Mouse (Mus musculus) embryonic fibroblast, embryonic 13.5 days (primary cell): Measurements from ENCODE around the gene Tjap1. TPM values are rescaled to one million over a fixed set of nuclear protein-coding genes. Genes with fewer than 3 reads are reported as not detected.
A peak's percentile ranks its signal among the peaks of the same experiment; 100 is the strongest.

Source experiments
- H3K27ac ChIP-seq: 2 replicates; pipeline ENCODE4 v1.5.1; 2012; ENCODE audit warnings: low read length, control low read depth, inconsistent platforms; ENCODE audit not compliant: insufficient read depth
- H3K4me1 ChIP-seq: 2 replicates; pipeline ENCODE4 v1.6.1; 2011; ENCODE audit warnings: low read length; ENCODE audit not compliant: control insufficient read depth, insufficient read depth
- H3K4me3 ChIP-seq: 2 replicates; pipeline ENCODE4 v1.5.1; 2011; ENCODE audit warnings: mild to moderate bottlenecking, control low read depth, low read length; ENCODE audit not compliant: insufficient read depth
- CTCF ChIP-seq: IDR thresholded peaks from 2 replicates; pipeline ENCODE4 v1.5.1; 2011; ENCODE audit warnings: mild to moderate bottlenecking, control low read depth, low read length, moderate library complexity, borderline replicate concordance; ENCODE audit not compliant: insufficient read depth
- POLR2A ChIP-seq: IDR thresholded peaks from 2 replicates; pipeline ENCODE4 v1.6.1; 2011; ENCODE audit warnings: low read depth, mild to moderate bottlenecking, control low read depth, low read length, moderate library complexity
- polyA plus RNA-seq: library from polyadenylated mRNA; stranded (reverse); fragments of >200 nt; gene quantifications from 2 replicates; pipeline ENCODE4 v1.2.4, GENCODE M21; 2011; ENCODE audit warnings: low read depth; ENCODE audit not compliant: missing spikeins, insufficient read length

The Tjap1 gene
- polyA plus RNA-seq, 1 experiment, result 63.2 TPM

DNA sequence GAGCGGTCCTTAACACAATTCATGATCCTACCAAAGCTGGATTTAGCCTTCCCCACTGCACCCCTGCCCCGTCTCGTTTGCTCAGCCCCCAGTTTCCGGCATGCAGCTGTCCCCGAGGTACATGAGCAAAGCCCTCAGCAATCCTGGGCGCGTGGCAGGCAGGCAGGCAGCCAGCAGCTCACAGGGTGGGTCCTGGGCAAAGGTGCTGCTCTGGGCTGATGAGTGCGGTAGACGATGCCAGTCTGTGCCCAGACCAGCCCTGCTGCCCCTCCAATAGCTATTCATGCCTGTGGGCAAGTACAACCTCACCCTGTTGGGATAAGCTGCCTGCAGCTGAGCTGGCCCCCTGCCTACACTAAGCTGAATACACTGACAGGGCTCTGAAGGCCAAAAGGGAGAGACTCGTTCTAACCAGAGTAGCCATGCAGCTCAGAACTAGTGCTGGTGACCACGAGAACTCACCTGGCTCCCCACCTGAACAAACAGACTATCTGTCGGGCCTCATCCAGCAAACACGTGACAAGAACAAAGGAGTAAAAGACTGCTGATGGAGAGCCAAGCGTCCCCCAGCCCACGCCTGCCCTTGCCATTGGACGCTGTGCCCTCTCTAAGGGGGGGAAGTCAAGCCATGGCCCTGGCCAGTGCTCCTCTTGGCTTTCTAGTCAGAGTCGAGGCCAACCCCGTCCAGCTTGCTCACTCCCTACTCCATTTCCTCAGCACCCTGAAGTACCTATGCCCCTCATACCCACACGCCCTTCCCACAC is 12.9 kb downstream of the Tjap1 start:
- H3K4me1 ChIP-seq, result peaks cover 53% of the 10 kb centered on the region
- TF ChIP-seq CTCF (no peak), POLR2A (no peak)
- H3K4me3 ChIP-seq, result no peak overlapping the region
- H3K27ac ChIP-seq, result peak overlapping the region; percentile 24; the same call in 1 of the 2 replicates

DNA sequence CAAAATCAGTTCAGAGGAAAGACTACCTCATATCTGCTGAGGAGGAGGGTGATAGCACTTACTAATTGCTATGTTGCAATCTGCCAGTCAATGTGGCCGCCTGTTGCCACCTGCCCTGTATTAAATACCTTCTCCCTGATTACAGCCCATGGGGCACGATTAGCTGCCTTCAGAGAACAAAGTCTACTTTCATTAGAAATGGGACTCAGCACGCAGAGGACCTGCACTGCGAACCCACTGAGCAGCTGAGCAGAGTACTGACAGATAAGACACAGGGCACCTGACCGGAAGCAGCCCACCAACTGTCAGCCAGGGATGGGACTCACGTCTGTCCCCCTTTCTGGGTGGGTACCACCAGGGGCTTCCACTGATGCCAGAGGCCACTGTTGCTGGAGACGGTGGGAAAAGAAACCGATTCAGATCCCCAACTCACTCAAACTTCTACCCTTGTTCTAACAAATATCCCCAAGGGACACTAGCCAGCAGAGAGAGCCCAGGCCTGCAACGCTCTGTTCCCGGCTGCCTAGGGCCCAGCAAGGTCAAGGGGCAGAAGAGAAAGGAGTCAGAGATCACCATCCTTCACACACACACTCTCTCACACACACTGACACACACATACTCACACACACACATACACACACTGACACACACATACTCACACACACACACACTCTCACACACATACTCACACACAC is 14.7 kb downstream of the Tjap1 start:
- Histone ChIP-seq H3K4me3 (no peak overlapping the region), H3K27ac (peak overlapping the region; percentile 54), H3K4me1 (peaks cover 42% of the 10 kb centered on the region)
- no peak for TF ChIP-seq POLR2A
- TF ChIP-seq CTCF, result no peak

DNA sequence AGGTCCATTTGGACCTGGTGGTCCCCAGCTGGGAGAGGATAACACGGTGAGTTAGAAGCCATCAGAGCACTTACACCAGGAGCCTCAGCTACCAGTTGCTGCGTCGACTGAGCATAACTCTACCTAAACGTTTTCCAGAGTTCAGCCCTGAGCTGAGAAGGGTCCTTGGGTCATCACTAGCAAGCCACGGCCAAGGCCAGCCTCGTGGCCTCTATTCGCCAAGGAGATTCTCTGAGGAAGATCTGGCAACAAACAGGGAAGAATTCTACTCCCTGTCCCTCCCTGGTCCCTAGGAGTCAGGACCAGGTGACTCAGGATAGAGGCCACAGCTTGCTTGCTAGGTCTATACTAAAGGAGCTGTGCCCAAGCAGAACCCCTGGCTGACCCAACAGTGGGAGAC is 15.3 kb downstream of the Tjap1 start:
- peaks cover 36% of the 10 kb centered on the region for H3K4me1 ChIP-seq
- H3K27ac ChIP-seq, result peak overlapping the region; percentile 54
- TF ChIP-seq CTCF (no peak), POLR2A (no peak)
- no peak overlapping the region for H3K4me3 ChIP-seq

DNA sequence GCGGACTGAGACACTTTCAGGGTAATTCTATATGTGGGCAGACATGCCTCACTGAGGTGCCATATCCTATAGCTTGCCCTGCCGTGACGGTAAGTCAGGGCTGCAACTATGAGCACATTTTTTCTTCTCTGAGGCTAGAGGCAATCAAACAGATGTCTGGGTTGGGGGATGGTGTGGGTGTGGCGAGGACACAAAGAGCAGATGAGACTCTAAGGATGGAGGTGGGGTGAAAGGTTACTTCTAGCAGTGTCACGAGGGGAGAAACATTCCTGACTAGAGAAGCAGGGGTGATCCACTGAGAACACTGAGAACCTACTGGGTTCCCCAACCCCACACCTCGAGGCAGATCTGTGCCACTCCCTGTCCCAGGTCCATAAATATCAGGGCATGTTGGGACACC is 15.8 kb downstream of the Tjap1 start:
- H3K4me3 ChIP-seq, result no peak overlapping the region
- peaks cover 33% of the 10 kb centered on the region for H3K4me1 ChIP-seq
- H3K27ac ChIP-seq, result peak overlapping the region; percentile 44
- no peak for TF ChIP-seq CTCF
- TF ChIP-seq POLR2A, result no peak

DNA sequence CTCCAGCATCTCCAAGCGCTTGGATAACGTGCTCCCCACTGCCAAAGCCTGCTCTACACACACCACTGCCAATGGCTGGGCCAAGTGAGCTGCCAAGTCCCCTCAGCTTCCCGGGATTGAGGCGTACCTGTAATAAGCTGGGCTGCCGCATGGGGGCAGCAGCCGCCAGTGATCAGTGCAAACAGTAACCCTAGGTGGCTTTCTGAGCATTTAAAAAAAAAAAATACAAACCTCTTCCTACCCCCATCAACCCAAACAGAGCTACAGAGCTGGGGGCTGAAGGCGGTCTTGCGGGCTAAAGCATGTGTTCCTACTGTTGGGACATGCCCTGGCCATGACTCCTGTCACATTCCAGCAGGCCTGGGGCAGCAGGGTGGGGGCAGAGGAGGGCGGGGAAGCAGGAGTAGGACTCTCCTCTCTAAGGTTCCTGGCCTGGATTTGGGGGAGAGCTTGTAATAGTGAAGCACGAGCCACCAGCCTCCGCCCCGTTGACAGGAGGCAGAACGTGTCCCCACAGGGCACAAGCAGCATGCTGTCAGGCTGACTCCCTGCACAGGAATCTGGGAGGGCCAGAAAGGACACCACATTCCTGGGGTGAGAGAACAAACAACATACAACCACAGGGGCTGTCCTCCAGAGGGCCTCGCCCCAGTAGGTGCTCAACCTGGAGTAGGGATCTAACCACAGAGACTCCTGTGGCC is 16.8 kb downstream of the Tjap1 start:
- peaks cover 28% of the 10 kb centered on the region for H3K4me1 ChIP-seq
- H3K27ac ChIP-seq, result peak overlapping the region; percentile 44
- TF ChIP-seq CTCF (peak; percentile 58; the same call in 1 of the 2 replicates), POLR2A (no peak)
- no peak overlapping the region for H3K4me3 ChIP-seq

DNA sequence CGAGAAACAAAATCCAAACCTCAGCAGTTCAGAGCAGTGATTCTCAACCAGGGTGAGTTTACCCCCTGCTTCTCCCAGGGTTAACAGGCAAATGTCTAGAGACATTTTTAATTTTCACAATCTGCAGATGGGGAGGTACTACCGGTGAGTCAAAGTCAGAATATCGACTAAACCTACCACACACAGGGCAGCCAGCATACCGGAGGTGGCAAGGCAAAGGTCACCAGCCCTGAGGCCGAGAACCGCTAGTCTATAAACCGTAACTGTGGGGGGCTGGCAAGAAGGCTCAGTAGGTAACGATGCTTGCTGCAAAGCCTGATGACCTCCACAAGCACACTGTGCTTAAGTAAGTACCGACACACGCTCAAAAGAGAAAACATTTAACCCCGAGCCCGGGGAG is 17.3 kb downstream of the Tjap1 start:
- TF ChIP-seq POLR2A (no peak), CTCF (no peak)
- Histone ChIP-seq H3K4me1 (peaks cover 26% of the 10 kb centered on the region), H3K4me3 (no peak overlapping the region), H3K27ac (peak overlapping the region; percentile 15; the same call in 1 of the 2 replicates)

DNA sequence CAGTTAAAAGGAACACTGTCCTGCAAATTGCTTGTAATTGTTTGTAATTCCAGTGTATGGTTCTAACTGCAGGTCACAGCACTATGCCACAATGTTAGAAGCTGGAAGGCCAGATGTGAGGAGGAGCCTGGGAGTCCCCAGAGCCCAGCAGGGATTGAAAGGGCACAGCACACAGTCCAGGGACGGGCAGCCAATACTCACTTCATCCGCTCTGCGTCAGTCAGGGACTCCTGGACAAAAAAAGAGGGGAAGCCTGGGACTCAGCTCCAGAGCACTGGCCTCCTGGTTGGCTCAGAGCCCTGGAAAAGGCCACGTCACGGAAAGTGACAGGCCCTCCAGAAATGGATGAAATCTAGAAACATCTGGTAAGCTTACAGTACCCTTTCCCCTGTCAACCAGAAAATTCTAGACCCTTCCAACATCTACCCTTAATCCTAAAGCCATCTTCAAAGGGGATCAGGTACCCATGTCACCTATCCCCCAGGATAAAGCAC is 20.6 kb downstream of the Tjap1 start:
- no peak overlapping the region for H3K4me3 ChIP-seq
- H3K4me1 ChIP-seq, result peaks cover 10% of the 10 kb centered on the region
- H3K27ac ChIP-seq, result no peak overlapping the region
- TF ChIP-seq POLR2A (no peak), CTCF (no peak)

DNA sequence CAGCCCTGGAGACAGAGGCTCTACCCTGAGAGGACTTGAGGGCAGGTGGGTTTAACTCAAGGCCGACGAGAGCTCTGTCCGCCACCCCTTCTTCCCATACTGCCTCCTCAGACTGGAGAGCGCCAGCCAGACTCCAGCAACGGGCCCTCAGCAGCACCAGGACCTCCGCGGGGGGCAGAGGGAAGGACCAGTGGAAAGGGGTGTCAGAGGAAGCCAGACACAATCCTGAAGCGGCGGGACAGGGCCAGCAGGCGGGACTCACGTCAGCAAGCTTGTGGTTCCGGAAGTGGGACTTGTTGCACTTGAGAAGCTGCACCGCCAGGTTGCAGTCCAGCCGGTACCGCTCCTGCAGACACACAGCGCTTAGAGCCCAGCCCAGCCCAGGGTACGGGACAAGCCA is 23.2 kb downstream of the Tjap1 start:
- Histone ChIP-seq H3K27ac (no peak overlapping the region), H3K4me1 (no peaks in the 10 kb centered on the region), H3K4me3 (no peak overlapping the region)
- no peak for TF ChIP-seq CTCF
- TF ChIP-seq POLR2A, result no peak

DNA sequence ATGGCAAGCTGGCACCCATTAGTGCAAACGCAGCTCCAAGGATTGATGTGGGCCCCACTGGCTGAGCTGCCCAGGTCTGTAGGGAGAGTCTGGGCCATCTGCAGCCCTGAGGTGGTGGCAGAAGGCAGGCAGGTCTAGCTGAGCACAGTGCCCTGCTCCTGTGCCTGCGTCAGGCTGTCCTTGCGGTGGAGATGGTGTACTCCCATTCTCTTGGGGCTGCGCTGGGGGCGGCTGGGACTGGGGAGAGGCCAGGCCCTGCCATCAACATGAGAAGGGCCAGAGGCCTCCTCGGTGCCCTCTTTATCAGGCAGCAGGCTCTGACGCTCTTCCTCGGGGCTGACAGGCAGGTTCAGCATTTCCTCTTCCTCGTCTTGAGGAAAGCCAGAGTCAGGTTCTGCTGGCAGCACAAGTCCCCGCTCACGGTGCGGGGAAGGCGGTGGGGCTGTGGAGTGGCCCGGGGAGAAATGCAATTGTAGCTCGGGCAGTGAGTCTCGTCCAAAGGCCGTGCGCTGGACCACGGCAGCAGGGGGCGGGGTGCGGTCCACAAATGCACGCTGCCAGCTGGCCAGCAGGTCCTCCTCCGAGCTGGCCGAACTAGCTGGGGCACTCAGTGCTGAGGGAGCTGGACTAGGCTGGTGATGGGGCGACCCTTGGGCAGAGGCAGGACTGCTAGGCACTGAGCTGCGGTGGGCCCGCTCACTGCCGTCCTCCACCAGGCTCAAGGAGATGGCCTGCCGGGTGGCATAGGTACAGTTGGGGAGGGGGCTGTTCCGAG is 24.4 kb downstream of the Tjap1 start:
- H3K27ac ChIP-seq, result no peak overlapping the region
- TF ChIP-seq POLR2A (no peak), CTCF (no peak)
- no peak overlapping the region for H3K4me3 ChIP-seq
- H3K4me1 ChIP-seq, result no peaks in the 10 kb centered on the region; the same call in 1 of the 2 replicates

DNA sequence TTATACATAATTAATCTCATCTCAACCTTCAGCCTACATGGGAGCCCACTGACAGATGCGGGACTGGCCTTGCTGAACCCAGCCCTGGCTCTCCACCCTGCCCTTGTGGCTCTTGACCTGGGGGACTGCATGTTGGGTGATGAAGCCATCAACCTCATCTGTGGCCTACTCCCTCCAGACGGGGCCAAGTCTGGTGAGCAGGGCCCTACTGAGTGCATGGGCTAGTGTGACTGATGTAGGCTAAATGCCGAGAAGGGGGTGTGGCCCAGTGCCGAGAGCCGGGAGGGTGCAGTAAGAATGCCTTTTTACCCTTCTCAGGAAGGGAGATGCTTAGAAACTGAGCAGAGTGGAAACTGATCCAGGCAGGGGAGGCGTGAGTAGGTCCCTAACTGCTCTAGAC is 27.7 kb downstream of the Tjap1 start:
- TF ChIP-seq CTCF (no peak), POLR2A (no peak)
- Histone ChIP-seq H3K4me3 (no peak overlapping the region), H3K27ac (no peak overlapping the region), H3K4me1 (no peaks in the 10 kb centered on the region; the same call in 1 of the 2 replicates)
